Mouse (Mus musculus): Measurements from ENCODE around the gene Myo1d. TPM values are rescaled to one million over a fixed set of nuclear protein-coding genes. Genes with fewer than 3 reads are reported as not detected.

The Myo1d gene
- total RNA-seq, 2 experiments from 2014 or later, result 23.4 to 71.5 TPM

DNA sequence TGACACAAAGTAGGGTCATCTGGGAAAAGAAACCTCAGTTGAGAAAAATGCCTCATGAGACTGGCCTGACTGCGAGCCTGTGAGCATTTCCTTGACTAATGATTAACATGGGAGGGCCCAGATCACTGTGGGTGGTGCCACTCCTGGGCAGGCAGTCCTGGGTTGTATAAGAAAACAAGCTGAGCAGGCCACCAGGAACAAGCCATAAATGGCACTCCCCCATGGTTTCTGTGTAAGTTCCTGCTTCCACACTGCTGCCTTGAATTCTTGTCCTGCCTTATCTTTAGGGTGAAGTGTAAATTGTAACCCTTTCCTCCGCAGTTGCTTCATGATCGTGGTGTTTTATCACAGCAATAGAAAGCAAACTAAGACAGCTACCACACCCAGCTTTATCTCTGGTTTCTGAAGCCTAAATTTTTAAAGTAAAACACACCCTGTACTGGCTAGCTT is 4.5 kb upstream of the Myo1d start:
- ATAC-seq (replicated peaks; ENCODE audit: low FRiP score, low TSS enrichment, poor library complexity, severe bottlenecking), result peak; percentile 68

DNA sequence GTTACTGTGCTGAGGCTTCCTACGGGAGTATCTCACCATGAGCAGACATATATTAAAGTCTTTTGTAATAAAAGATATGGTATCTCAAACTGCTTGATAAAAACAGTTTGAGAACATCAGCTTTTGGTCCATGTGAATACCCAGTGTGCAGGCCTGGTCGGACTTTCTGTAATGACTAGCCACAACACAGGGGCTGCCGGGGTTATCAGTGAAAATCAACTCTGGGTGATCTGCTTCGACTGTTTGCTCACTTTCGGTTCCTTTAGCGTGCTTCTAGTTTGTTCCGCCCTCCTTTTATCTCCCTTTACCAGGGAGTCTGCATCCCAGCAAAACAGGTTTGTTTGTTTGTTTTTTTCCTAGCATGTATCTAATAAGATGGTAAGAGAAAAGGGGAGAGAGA is 3.6 kb upstream of the Myo1d start:
- ATAC-seq (replicated peaks; ENCODE audit: low FRiP score, low TSS enrichment, poor library complexity, severe bottlenecking), result peak; percentile 29

DNA sequence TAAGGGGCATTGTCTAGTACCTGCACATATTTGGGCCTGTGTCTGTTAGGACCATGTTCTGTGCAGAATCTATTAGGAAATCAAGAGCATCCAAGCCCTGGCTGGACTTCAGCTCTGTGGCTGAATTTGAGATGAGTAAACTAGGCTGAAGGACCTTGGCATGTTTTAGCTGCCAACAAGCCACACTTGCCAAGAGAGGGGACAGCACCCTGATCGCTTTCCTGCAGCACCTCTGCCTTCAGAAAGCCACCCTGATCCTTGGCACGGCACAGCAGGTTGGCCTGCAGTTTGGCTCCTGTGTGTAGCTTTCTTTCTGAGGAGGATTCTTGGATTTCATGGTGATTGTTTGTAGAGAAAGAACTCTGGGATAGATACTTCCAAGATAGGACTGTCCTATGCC is 1.7 kb upstream of the Myo1d start:
- no peak for ATAC-seq (replicated peaks; ENCODE audit: low FRiP score, low TSS enrichment, poor library complexity, severe bottlenecking)

DNA sequence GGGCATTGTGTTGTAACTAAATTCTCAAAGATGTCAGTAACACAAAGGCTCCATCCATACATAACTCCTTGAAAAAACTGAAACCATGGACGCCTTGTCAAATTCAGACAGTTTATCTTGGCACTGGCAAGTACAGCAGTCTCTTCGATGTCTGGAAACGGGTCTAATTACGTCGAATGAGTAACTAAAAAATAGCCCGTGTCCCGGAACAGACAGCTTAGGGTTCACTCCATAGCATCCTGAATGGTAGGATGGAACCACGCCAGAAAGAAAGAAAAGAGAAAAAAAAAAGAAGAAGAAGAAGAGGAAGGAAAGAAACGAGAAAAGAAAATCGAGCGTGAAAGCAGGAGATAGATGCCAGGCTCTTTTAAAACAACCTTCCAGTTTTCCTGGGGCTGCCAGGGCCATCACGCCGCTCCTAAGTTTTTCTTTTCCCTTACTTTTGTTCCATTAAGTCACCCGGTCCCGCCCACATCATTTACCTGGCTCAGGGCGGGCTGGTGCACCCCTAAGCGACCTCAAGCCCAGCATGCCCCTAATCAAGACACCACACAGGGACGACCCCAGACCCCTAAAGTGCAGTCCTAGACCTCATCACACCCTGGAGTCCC is 804 bp downstream of the Myo1d start:
- ATAC-seq (replicated peaks; ENCODE audit: low FRiP score, low TSS enrichment, poor library complexity, severe bottlenecking), result no peak

DNA sequence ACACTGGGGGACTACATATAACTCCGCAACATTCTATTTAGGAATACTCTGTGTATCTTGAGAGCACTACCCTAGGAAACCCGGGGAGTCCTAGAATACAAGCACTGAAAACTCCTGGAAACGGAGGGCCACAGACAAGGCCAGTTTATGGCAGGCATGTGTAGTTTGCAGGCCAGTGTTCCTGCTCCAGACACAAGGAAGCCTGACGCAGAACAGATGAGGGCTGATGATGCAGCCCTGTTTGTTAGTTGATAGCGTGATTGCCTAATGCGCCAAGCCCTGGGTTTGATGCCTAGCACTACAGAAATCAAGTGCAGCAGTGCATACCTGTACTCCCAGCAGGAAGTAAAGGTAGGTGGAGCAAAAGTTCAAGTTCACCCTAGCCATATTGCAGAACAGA is 1.7 kb downstream of the Myo1d start:
- ATAC-seq (replicated peaks; ENCODE audit: low FRiP score, low TSS enrichment, poor library complexity, severe bottlenecking), result no peak

DNA sequence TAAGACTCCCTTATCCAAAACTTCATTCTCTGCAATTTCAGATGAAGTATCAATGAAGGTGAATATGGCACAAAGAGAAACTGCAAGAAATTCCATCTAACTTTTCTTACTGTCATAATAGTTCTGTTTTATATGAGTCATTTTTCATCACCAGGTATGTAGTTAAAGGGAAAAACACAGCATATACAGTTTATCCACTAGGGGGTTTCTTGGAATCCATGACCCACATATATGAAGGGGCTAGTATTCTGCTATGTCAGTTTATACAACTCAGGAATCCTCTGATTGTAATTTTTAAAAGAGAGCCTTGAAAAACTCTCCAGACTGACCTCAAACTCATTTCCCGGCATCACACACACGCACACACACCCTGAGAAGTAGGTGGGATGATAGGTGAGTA is 2.1 kb downstream of the Myo1d start:
- ATAC-seq (replicated peaks; ENCODE audit: low FRiP score, low TSS enrichment, poor library complexity, severe bottlenecking), result no peak

DNA sequence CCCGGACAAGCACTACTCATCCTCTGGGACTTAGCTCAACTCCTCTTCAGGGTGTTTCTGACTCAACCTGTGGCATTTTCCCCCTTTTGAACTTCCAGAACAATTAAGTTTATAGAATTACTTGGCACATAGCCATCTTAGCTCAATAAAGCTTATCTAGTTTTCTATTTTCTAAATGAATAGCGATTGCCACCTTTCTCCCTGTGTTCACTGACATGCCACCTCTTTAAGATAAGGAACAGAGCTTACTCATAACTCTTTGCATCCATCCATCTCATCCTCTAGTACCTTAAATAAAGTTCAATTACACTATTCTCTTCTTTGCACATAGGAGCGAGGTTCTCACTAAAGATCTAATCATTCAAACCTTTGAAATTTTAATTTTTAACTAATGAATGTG is 4.3 kb downstream of the Myo1d start:
- ATAC-seq (replicated peaks; ENCODE audit: low FRiP score, low TSS enrichment, poor library complexity, severe bottlenecking), result no peak

DNA sequence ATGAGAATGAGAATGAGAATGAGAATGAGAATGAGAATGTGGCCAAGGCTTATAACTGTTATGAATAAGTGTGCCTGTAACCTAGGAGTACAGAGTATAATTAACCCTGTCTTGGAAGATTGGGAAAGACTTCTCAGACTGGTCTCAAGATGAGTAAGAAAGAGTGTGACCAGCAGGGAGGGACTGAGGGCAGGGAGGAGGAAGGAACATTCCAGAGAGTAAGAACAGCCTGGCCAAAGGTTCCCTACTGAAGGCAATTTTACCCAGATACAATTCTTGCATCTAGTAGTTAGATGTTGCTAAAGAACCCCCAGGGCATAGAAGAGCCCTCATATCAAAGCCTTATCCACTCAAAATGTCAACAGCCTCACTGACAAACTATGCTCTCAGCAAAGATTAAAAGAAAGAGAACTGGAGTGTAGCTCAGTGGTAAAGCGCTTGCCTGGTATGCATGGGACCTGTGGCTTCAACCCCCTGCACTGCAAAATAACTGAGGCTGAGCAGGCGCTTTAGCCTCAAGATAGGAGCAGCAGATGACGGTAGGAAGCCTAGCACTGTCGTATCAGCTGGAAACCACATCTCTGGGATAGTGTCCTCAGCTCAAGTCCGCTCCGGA is 7.1 kb downstream of the Myo1d start:
- ATAC-seq (replicated peaks; ENCODE audit: low FRiP score, low TSS enrichment, poor library complexity, severe bottlenecking), result no peak; the same call in 1 of the 2 replicates

DNA sequence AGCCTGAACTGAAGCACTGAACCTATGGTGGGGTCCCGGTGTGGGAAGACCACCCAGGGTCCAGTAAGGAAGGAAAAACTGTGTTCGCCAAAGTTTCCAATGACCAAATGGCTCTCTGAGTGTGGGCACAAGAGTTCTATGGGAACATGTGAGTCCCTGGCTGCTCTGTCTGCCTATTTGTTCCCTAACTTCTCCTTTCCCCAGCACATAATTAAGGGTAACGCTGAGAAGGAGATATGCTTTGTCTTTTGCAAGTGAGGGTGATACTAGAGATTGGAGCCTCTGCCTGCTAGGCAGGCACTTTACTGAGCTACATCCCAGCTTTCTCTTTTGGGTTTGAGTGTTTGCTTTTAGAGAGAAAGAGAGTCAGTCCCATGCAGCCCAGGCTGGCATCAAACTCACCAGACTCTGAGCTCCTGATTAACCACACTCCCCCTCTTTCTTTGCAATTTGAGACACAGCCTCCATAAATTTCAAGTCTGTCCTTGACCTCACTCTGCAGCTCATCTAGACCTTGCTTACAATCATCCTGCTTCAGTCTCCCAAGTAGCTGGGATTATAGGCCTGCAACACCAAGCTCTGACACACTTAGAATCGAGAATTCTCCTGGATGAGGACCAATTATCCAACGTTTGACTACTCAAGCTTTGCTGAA is 8.1 kb downstream of the Myo1d start:
- no peak for ATAC-seq (replicated peaks; ENCODE audit: low FRiP score, low TSS enrichment, poor library complexity, severe bottlenecking)

DNA sequence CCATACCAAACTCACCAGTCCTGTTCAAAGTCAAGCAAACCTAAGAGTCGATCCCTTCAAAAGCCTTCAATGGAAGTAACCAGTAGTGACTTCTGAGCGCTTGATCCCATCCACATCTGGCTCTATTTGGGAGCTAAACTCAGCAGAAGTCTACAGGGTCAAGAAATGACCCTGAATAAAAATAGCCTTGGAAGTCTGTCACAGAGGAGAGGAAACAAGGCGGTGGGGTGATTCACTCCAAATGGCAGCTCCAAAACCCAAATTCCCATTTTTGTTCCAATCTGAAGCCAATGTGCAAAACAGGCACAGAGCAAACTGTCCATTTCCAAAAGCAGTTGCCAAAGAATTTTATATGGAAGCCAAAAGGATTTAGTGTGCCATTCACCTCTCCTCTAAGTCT is 8.6 kb downstream of the Myo1d start:
- no peak for ATAC-seq (replicated peaks; ENCODE audit: low FRiP score, low TSS enrichment, poor library complexity, severe bottlenecking)

DNA sequence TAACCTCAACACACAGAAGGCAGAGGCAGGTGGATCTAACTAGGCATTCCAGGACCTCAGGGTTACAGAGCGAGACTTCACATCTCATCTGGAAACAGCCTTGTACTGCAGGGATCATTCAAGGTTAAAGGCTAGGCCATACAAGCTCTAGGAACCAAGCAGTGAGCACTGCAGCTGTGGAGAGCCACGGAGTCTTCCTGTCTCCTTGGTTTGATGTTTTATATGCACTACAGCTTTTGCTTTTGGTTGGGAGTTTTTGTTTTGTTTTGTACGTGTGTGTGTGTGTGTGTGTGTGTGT is 12.6 kb downstream of the Myo1d start:
- ATAC-seq (replicated peaks; ENCODE audit: low FRiP score, low TSS enrichment, poor library complexity, severe bottlenecking), result peak; percentile 60

DNA sequence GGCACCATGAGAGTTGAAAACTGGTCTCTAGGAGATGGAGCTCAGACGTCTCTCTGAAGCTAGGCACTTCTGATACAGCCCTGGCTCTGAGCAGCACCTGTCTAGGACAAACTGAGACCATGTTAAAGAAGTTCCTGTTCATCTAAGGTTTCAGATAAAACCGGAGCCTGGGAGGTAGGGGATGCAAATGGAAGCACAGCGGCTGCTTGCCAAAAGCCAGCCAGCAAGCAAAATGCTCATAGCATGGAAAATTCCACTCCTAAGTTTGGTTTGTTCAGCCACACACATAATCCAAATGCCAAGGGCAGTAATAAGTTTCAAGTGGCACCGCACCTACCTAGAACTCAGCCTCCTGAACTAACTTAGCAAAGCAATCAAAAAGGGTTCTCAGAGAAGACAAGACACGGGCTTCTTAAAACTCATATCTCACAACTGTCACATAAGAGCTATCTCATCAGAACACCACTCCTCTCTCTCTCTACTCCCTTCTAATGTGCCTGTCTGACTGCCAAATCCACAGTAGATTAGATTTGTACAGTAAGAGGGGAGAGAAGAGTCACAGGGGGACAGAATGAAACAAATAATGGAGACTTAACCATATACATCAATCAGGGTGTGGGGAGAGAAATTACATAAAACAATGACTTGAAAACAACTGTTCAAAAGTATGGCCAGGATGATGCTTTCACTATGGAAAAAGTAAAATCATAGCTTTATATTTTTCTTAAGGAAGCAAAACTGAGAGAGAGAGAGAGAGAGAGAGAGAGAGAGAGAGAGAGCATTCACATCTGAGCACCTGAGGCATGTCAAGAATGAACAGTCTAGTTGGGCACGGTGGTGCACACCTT is 13.1 kb downstream of the Myo1d start:
- peak; percentile 82 for ATAC-seq (replicated peaks; ENCODE audit: low FRiP score, low TSS enrichment, poor library complexity, severe bottlenecking)

DNA sequence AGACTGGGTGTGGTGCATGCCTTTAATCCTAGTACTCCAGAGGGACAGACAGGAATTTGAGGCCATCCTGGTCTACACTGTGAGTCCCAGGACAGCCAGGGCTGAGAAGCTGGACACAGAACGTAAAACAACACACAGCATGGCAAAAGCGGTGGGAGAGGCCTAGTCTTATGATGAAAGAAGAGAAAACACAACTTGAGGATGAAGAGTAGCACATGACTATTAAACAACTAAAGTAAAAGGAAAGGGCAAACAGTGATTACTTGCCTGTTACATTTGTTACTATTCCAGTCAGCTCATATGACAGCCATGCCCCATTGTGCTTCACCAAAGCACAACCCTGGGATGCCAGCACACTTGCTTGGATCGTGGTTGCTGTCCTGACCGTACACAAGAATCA is 13.8 kb downstream of the Myo1d start:
- no peak for ATAC-seq (replicated peaks; ENCODE audit: low FRiP score, low TSS enrichment, poor library complexity, severe bottlenecking)

DNA sequence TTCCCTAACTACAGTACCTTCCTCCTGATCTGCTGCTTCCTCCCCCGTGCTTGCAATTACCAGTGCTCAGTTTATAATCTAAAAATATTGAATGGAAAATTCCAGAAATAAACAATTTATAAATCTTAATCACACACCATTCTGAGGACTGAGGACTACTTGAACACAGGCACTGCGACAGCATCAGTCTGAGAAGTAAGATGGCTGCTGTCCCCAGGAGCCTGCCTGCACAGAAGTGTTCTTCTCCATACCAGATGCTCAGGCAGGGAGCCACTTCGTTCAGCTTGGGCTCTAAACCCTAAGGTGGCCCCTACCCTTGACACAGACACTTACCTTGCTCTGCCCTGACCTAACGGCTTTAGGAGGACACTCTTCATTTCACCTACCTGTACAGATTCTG is 17.8 kb downstream of the Myo1d start:
- 0 out of 2 replicates have a peak, but pooled peaks have one; percentile 45 for ATAC-seq (replicated peaks; ENCODE audit: low FRiP score, low TSS enrichment, poor library complexity, severe bottlenecking)

DNA sequence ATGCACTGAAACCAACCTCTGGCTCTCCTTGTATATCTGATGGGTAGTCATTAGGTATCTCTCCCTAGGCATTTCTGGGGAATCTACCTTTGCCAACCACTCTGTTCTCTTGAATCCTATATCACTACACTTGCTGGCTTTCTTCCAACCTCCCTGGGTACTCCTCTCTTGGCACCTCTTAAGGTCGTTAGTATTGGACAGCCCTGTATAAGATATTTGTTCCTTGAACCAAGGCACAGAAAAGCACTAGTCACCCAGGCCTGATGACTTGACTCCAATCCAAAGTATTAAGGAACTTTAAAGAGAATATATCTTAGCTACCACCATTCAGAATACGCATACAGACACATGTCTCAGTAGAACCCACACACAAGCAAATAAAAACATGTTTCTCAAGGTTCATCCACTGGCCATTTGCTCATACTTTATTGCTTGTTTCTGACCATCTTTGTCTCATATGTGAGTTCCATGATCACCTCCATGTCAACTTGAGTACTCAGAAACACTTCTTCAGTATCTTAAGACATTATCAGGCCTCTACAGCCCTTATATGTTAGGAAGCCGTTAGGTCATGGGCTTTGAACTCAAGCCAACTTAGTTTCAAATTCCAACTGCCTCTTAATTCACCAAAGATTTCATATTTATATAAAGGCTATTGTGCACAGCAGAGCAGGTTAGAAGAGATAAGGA is 18.4 kb downstream of the Myo1d start:
- ATAC-seq (replicated peaks; ENCODE audit: low FRiP score, low TSS enrichment, poor library complexity, severe bottlenecking), result peak; percentile 69

DNA sequence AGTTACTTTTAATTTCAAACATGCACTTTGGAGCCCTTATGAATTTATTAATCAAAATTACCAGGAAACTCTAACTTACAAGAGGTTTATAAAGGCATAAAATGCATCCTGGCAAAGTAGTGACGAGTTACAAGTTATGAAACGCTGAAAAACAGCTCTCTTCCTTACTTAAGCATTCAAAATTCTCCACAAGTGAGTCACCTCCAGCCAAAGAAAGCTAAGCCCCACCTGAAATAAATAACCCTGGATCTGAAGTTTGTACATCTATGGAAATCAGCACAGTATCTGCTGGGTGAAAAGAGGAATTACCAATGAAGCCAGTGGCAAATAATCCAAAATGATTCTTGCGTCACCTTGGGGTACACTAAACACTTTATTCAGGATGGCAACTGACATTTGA is 20.8 kb downstream of the Myo1d start:
- ATAC-seq (replicated peaks; ENCODE audit: low FRiP score, low TSS enrichment, poor library complexity, severe bottlenecking), result no peak

DNA sequence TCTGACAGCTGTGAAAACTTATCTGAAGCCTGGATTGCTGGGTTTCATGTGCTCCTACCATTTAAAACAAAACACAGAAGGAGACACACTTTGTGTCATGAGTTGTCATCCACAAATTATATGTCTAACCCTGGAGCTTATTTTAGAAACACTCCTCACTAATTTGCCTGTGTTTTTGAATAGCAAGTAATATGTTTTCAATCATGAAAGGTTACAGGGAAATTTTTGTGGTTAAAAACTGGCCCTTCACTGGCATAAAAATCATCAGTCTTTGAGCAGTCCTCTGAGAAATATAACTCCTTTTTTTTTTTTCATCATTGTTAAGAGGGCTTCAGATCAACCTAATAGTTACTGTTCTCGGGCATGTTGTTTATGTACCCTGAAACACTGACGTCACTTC is 25.6 kb downstream of the Myo1d start:
- no peak for ATAC-seq (replicated peaks; ENCODE audit: low FRiP score, low TSS enrichment, poor library complexity, severe bottlenecking)

DNA sequence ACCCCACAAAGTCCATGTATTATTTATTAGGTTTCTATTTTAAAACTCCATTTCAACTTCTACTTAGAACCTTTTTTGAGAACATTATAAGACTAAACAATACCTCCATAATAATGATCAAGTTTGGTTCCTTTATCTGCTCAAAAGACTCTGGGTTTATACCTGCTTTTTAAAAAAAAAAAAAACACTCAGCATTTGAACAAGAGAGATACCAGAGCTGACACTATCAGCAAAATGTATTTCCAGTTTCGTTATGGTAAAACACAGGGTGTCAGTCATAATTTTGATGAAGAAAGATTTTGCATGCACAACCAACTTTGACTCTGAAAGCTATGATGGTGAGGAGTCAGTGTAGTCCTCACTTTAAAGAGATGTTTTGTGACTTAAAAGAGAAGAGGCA is 28.7 kb downstream of the Myo1d start:
- no peak for ATAC-seq (replicated peaks; ENCODE audit: low FRiP score, low TSS enrichment, poor library complexity, severe bottlenecking)

DNA sequence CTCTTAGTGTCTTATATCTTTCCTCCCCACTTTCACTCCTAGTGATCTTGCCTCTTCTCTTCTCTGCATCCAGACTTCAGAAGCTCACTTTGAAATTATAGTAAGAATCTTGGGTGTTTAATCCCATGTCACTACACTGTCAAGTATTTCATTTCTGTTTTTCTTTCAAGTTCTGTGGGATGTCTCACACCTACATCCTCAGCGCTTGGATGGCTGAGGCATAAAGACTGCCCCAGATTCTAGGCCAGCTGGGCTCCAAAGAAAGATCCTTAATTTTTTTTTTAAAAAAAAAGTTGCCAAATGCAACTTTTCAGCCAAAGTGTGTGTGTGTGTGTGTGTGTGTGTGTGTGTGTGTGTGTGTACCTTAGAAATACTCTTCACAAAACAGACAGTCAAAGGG is 30.6 kb downstream of the Myo1d start:
- ATAC-seq (replicated peaks; ENCODE audit: low FRiP score, low TSS enrichment, poor library complexity, severe bottlenecking), result no peak

DNA sequence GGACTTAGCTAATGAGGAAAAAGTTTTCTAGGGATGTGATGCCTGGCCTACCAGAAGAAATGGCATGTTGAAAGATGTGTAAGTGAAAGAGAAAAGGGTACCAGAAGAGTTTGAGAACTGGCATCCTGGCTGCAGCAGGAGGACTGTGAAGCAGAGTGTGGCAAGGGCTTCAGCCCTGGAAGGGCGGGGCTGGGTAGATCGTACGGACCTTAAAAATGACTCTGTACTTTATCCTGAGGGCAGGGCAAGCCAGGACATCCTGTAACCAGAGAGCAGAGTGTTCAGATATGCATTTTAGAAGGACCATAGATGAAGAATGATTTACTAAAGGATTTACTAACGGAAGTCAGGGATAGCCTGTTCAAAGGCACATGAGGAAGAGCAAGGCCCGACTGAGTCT is 34.4 kb downstream of the Myo1d start:
- ATAC-seq (replicated peaks; ENCODE audit: low FRiP score, low TSS enrichment, poor library complexity, severe bottlenecking), result no peak
